ENCODE assay signal across 26 mouse cellular contexts in genomic region chr13:34295787-34296435, GRCm38 (mm10). TPM values are rescaled to one million over a fixed set of nuclear protein-coding genes. Genes with fewer than 3 reads are reported as not detected.
A peak's percentile ranks its signal among the peaks of the same experiment; 100 is the strongest.
DNase-seq lines count a peak whose midpoint lies in the region; ATAC-seq and TF ChIP-seq lines count a peak whose summit lies in the region.
"Had no signal": no experiment of that assay in that cellular context is flagged by ENCODE, and none has a peak within 500 bp of the region (broad histone marks: within the 10 kb centered on the region; RNA-seq: fewer than 3 reads in every experiment).

No protein-coding gene starts in this region.

- no peak overlapping the region for H3K4me3 ChIP-seq in midbrain, postnatal 0 days (ENCODE audit: low read depth, low read length)
- H3K4me3 ChIP-seq: forebrain, embryonic 10.5 days; hindbrain, embryonic 10.5 days; midbrain, embryonic 15.5 days; myocyte; neural tube, embryonic 13.5 days had no signal

- H3K9me3 ChIP-seq in midbrain, postnatal 0 days (ENCODE audit: low read length) = no peaks in the 10 kb centered on the region
- H3K9me3 ChIP-seq: forebrain, embryonic 10.5 days; hindbrain, embryonic 10.5 days; midbrain, embryonic 15.5 days; neural tube, embryonic 13.5 days had no signal

- no peak overlapping the region for H3K27ac ChIP-seq in midbrain, postnatal 0 days (ENCODE audit: low read depth, low read length)
- H3K27ac ChIP-seq: forebrain, embryonic 10.5 days; hindbrain, embryonic 10.5 days; kidney, postnatal 0 days; midbrain, embryonic 15.5 days; neural tube, embryonic 13.5 days had no signal

- ATAC-seq in midbrain, postnatal 0 days (ENCODE audit: low FRiP score) = no peak
- ATAC-seq: CD4-positive, CD25-positive, alpha-beta regulatory T cell, adult 4 months; forebrain, embryonic 16.5 days; hindbrain, embryonic 16.5 days; intestine, embryonic 16.5 days; midbrain, embryonic 15.5 days had no signal

- peak; percentile 55 for DNase-seq in heart, adult 11 months
- DNase-seq in heart, postnatal 14 days = no peak
- peak; percentile 53 to 61 for DNase-seq in left cerebral cortex, adult 9 months (ENCODE audit: low spot score in 2 of 2)
- DNase-seq in left cerebral cortex, postnatal 4 days = no peak
- DNase-seq in right cerebral cortex, postnatal 25 days = peak; percentile 26
- DNase-seq in right cerebral cortex, postnatal 4 days = no peak
- no peak for DNase-seq in midbrain, postnatal 0 days (ENCODE audit: low spot score)
- DNase-seq: adrenal gland, postnatal 14 days; cerebellum, adult 11 months; cerebellum, adult 9-11 months; lung, adult 18-20 months; lung, postnatal 4 days; retina, postnatal 1 day; spleen, adult 18-20 months; thymus, postnatal 14 days had no signal

- H3K4me2 ChIP-seq in midbrain, postnatal 0 days (ENCODE audit: low read depth, low read length, poor library complexity, severe bottlenecking) = no peak overlapping the region
- H3K4me2 ChIP-seq: heart, embryonic 11.5 days; midbrain, embryonic 15.5 days; neural tube, embryonic 13.5 days had no signal

- no peak for TF ChIP-seq CTCF in midbrain, postnatal 0 days (IDR thresholded peaks at IDR 0.05)

- 90% methylated on average over 12 of the region's 12 CpGs for WGBS in midbrain, postnatal 0 days

- no peaks in the 10 kb centered on the region for H3K4me1 ChIP-seq in midbrain, postnatal 0 days (ENCODE audit: insufficient read depth, low read length)
- H3K4me1 ChIP-seq: hindbrain, embryonic 10.5 days; midbrain, embryonic 15.5 days; neural tube, embryonic 13.5 days had no signal

- H3K27me3 ChIP-seq in midbrain, postnatal 0 days (ENCODE audit: insufficient read depth, low read length) = no peaks in the 10 kb centered on the region
- H3K27me3 ChIP-seq: midbrain, embryonic 15.5 days; neural tube, embryonic 13.5 days had no signal

- intact Hi-C loops in heart, postnatal 14 days (cut with DNase I) = no loop called here
- intact Hi-C loops in left cerebral cortex, postnatal 4 days (cut with DNase I) = no loop called here

- peaks cover 4% of the 10 kb centered on the region; the same call in 1 of the 2 replicates for H3K36me3 ChIP-seq in midbrain, postnatal 0 days (ENCODE audit: insufficient read depth, low read length)

- no peak overlapping the region for H3K9ac ChIP-seq in midbrain, postnatal 0 days (replicated peaks; ENCODE audit: low read length, poor library complexity, severe bottlenecking)
- H3K9ac ChIP-seq: midbrain, embryonic 15.5 days; neural tube, embryonic 13.5 days had no signal

RNA-seq across cellular contexts. Expression of gene Slc22a23, which starts 49.1 kb away (rescaled TPM):
- 10 to 100 TPM in 1 of 2 experiments, 1 to 10 TPM in 1; 7.4 to 10.8 TPM for total RNA-seq in heart, postnatal 14 days (2021)
- total RNA-seq in left cerebral cortex, postnatal 4 days (2021) = 10 to 100 TPM; 78.6 to 83.1 TPM
- total RNA-seq in midbrain, postnatal 0 days (2014; rRNA removed) = 145 TPM in 2 replicates
- polyA plus RNA-seq in midbrain, postnatal 0 days (2015; fragmentation: Nextera tagmentation; extraction: Ambion mirVana) = 13.2 and 14.9 TPM in 2 replicates

Comparison
In these comparisons a context has a peak if more than half of its experiments do, and no peak if none do; other contexts are left out.
1. DNase-seq: peak in heart, adult 11 months (single experiment), left cerebral cortex, adult 9 months (2 of 2) and right cerebral cortex, postnatal 25 days (single experiment); none in heart, postnatal 14 days (0 of 2), left cerebral cortex, postnatal 4 days (single experiment), right cerebral cortex, postnatal 4 days (single experiment) and midbrain, postnatal 0 days (single experiment).
2. RNA of gene Slc22a23, which starts 49.1 kb away (total RNA-seq): 145 TPM in midbrain, postnatal 0 days and 78.6 to 83.1 TPM in left cerebral cortex, postnatal 4 days; 7.4 to 10.8 TPM in heart, postnatal 14 days; every median in the first group is over 4 times any median in the second.